Mouse (Mus musculus): ENCODE data around the gene Enpp3.

DNA sequence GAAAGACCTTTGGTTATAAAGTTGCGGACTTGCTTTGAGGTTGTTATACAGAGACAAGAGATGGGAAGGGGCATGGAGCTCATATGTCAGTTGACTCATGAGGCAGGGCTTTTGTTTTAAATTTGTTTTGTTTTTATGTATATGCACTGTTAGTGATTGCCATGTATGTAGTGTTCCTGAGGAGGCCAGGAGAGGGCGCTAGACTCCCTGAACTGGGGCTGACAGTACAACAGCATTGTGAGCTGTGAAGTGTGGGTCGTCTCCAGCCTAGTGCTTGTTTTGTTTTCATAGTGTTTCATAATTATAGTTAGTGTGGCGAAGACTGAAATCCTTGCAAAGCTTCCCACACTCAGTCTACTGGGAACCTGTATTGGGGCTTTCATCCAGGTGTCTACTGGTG lies 31.0 kb upstream of the Enpp3 start:
- no peak for TF ChIP-seq EP300 (IDR thresholded peaks at IDR 0.05; ENCODE audit: low read depth)
- peak; percentile 62 for TF ChIP-seq CTCF (IDR thresholded peaks at IDR 0.05; ENCODE audit: low read depth)
